Mouse (Mus musculus) neural tube, embryonic 12.5 days (tissue): Measurements from ENCODE around the gene Lce1i. TPM values are rescaled to one million over a fixed set of nuclear protein-coding genes. Genes with fewer than 3 reads are reported as not detected.
"Not testable (repeated sequence)": the region's sequence is repeated elsewhere in the genome, so short reads cannot be mapped to it uniquely, and the experiment has no call there.

Source experiments
- ATAC-seq: fragments of 200-750 bp; cut with Nextera tagmentation; 2 replicates; pipeline ENCODE4 v1.8.0; 2017; ENCODE audit warnings: low read depth, mild to moderate bottlenecking, moderate TSS enrichment, moderate library complexity; ENCODE audit not compliant: low FRiP score
- H3K27ac ChIP-seq: fragments of 300-500 bp; sonication (generic); 2 replicates; pipeline ENCODE4 v1.5.1; 2016
- H3K27me3 ChIP-seq: fragments of 300-500 bp; sonication (generic); replicated peaks from 2 replicates; pipeline ENCODE4 v1.6.1; 2016; ENCODE audit warnings: mild to moderate bottlenecking
- H3K36me3 ChIP-seq: fragments of 300-500 bp; sonication (generic); 2 replicates; pipeline ENCODE4 v1.6.1; 2016; ENCODE audit warnings: mild to moderate bottlenecking
- H3K4me1 ChIP-seq: fragments of 300-500 bp; sonication (generic); 2 replicates; pipeline ENCODE4 v1.6.1; 2016
- H3K4me2 ChIP-seq: fragments of 300-500 bp; sonication (generic); replicated peaks from 2 replicates; pipeline ENCODE4 v1.6.1; 2016; ENCODE audit warnings: mild to moderate bottlenecking
- H3K4me3 ChIP-seq: fragments of 300-500 bp; sonication (generic); 2 replicates; pipeline ENCODE4 v1.5.1; 2016
- H3K9ac ChIP-seq: fragments of 300-500 bp; sonication (generic); 2 replicates; pipeline ENCODE4 v1.6.1; 2016; ENCODE audit warnings: mild to moderate bottlenecking
- H3K9me3 ChIP-seq: fragments of 300-500 bp; sonication (generic); 2 replicates; pipeline ENCODE4 v1.6.1; 2016; ENCODE audit warnings: mild to moderate bottlenecking
- WGBS: fragments of 180-500 bp; shearing (Covaris S2); methylation state at CpG from one replicate; pipeline ENCODE4 v1.1.7; 2016; 5-methylcytosine and 5-hydroxymethylcytosine counted together
- polyA plus RNA-seq: library from polyadenylated mRNA; unstranded; fragments of >200 nt; fragmentation: Nextera tagmentation; extraction: Ambion mirVana; gene quantifications from 2 replicates; pipeline ENCODE4 v1.2.1, GENCODE M21; 2016

Lce1i gene
- not detected in 2 replicates for polyA plus RNA-seq

GRCm38 (mm10) chr3:92778799-92779198 lies at the start of gene Lce1i:
TSS of gene Lce1i (minus strand) at chr3:92778899.
- H3K4me1 ChIP-seq = no peaks in the 10 kb centered on the region
- H3K9ac ChIP-seq = no peak within 1 kb of the TSS
- H3K27me3 ChIP-seq = no peaks in the 10 kb centered on the region
- H3K4me2 ChIP-seq = no peak within 1 kb of the TSS
- H3K27ac ChIP-seq = no peak within 1 kb of the TSS
- H3K9me3 ChIP-seq = no peaks in the 10 kb centered on the region
- no peak for ATAC-seq
- H3K4me3 ChIP-seq = no peak within 1 kb of the TSS
- no peaks in the 10 kb centered on the region for H3K36me3 ChIP-seq
- WGBS = 89% methylated on average over 1 of the region's 1 CpGs

GRCm38 (mm10) chr3:92827108-92827507 lies 48.4 kb upstream of the Lce1i start, which contains the start of gene Kprp:
TSS of gene Kprp (minus strand) at chr3:92827247.
- 74% methylated on average over 1 of the region's 1 CpGs for WGBS
- Histone ChIP-seq H3K27me3 (no peaks in the 10 kb centered on the region), H3K4me2 (no peak within 1 kb of the TSS), H3K4me3 (no peak within 1 kb of the TSS), H3K27ac (no peak within 1 kb of the TSS), H3K36me3 (no peaks in the 10 kb centered on the region), H3K4me1 (no peaks in the 10 kb centered on the region), H3K9me3 (no peaks in the 10 kb centered on the region; the same call in 1 of the 2 replicates), H3K9ac (no peak within 1 kb of the TSS)
- no peak for ATAC-seq

- Histone ChIP-seq H3K9ac (no peak overlapping the region), H3K4me3 (no peak overlapping the region), H3K4me2 (no peak overlapping the region), H3K4me1 (no peaks in the 10 kb centered on the region), H3K36me3 (no peaks in the 10 kb centered on the region), H3K9me3 (no peaks in the 10 kb centered on the region; the same call in 1 of the 2 replicates), H3K27me3 (no peaks in the 10 kb centered on the region), H3K27ac (no peak overlapping the region)
- WGBS = 34% methylated on average over 1 of the region's 1 CpGs
- no peak for ATAC-seq
These were observed 47.1 kb upstream of the Lce1i start for GRCm38 (mm10) chr3:92825808-92826207.

- not testable (repeated sequence) for H3K27ac ChIP-seq, H3K27me3 ChIP-seq, H3K9me3 ChIP-seq, H3K4me2 ChIP-seq, H3K4me3 ChIP-seq, H3K4me1 ChIP-seq, ATAC-seq, H3K9ac ChIP-seq, H3K36me3 ChIP-seq
- 93% methylated on average over 2 of the region's 2 CpGs for WGBS
These were observed 37.3 kb upstream of the Lce1i start for GRCm38 (mm10) chr3:92816036-92816435.

GRCm38 (mm10) chr3:92815581-92815980 lies 36.9 kb upstream of the Lce1i start:
- no peak for ATAC-seq
- Histone ChIP-seq H3K9me3 (no peaks in the 10 kb centered on the region), H3K4me1 (no peaks in the 10 kb centered on the region), H3K36me3 (no peaks in the 10 kb centered on the region), H3K27me3 (no peaks in the 10 kb centered on the region), H3K9ac (no peak overlapping the region), H3K27ac (no peak overlapping the region), H3K4me2 (no peak overlapping the region), H3K4me3 (no peak overlapping the region)
- 84% methylated on average over 3 of the region's 3 CpGs for WGBS

- Histone ChIP-seq H3K36me3 (no peaks in the 10 kb centered on the region), H3K4me1 (no peaks in the 10 kb centered on the region), H3K4me2 (no peak within 1 kb of the TSS), H3K4me3 (no peak within 1 kb of the TSS), H3K9ac (no peak within 1 kb of the TSS), H3K27me3 (no peaks in the 10 kb centered on the region), H3K27ac (no peak within 1 kb of the TSS), H3K9me3 (no peaks in the 10 kb centered on the region)
- no peak for ATAC-seq
These were observed 29.1 kb upstream of the Lce1i start, which contains the start of gene Lce1k for GRCm38 (mm10) chr3:92807791-92808190. TSS of gene Lce1k (minus strand) at chr3:92807891.

- Histone ChIP-seq H3K4me3 (no peak within 1 kb of the TSS), H3K27ac (no peak within 1 kb of the TSS), H3K9me3 (no peaks in the 10 kb centered on the region), H3K27me3 (no peaks in the 10 kb centered on the region), H3K4me1 (no peaks in the 10 kb centered on the region), H3K4me2 (no peak within 1 kb of the TSS), H3K9ac (no peak within 1 kb of the TSS), H3K36me3 (no peaks in the 10 kb centered on the region)
- ATAC-seq = no peak
- WGBS = 89% methylated on average over 1 of the region's 1 CpGs
These were observed 11.7 kb upstream of the Lce1i start, which contains the start of gene Lce1j for GRCm38 (mm10) chr3:92790414-92790813. TSS of gene Lce1j (minus strand) at chr3:92790514.

DNA sequence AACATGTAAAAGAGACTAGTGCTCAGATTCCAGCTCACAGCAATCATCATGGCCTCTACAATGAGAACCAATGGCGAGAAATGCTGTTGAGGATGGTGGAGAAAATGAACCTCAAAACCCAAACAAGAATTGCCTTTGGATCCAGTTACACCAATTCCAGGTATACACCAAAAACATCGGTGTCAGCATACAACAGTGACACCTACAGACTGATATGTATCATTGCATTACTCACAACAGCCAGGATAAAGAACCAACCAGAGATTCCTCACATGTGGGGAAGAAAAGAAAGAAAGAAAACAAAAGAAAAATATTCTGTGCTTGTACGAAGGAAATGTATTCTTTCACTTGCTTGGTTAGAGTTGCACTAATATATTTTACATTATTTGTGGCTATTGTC lies 7.1 kb downstream of the Lce1i start:
- H3K36me3 ChIP-seq = no peaks in the 10 kb centered on the region
- no peak overlapping the region for H3K9ac ChIP-seq
- H3K9me3 ChIP-seq = no peaks in the 10 kb centered on the region
- ATAC-seq = no peak
- no peaks in the 10 kb centered on the region for H3K27me3 ChIP-seq
- 32% methylated on average over 3 of the region's 3 CpGs for WGBS
- no peaks in the 10 kb centered on the region for H3K4me1 ChIP-seq
- no peak overlapping the region for H3K4me2 ChIP-seq
- no peak overlapping the region for H3K4me3 ChIP-seq
- H3K27ac ChIP-seq = no peak overlapping the region

DNA sequence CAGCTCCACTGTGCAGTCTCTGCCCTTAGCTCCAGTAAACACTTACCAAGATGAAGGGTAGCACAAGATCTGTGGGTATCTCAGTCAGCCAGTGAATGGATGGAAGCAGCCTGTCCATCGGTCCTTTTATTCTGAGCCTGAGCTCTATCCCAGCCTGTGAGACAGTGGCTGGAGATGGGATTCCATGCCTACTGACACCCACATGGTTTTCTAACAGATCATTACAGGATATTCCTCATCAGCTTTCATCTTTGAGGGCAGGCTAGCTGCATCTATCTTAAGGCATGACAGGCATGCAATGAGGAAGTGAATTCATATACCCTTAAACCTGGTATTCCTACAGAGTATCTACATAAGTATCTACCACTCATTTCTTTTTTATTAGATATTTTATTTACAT lies 13.7 kb downstream of the Lce1i start, which contains the start of gene Lce1h:
TSS of gene Lce1h (minus strand) at position 101 of the 400 bp plus-strand sequence.
- Histone ChIP-seq H3K4me1 (no peaks in the 10 kb centered on the region), H3K27ac (no peak within 1 kb of the TSS), H3K36me3 (no peaks in the 10 kb centered on the region), H3K4me3 (no peak within 1 kb of the TSS), H3K4me2 (no peak within 1 kb of the TSS), H3K9me3 (no peaks in the 10 kb centered on the region), H3K27me3 (no peaks in the 10 kb centered on the region), H3K9ac (no peak within 1 kb of the TSS)
- ATAC-seq = no peak
- 89% methylated on average over 1 of the region's 1 CpGs for WGBS

GRCm38 (mm10) chr3:92753197-92753596 lies 25.5 kb downstream of the Lce1i start:
- no peak for ATAC-seq
- Histone ChIP-seq H3K27me3 (no peaks in the 10 kb centered on the region), H3K4me2 (no peak overlapping the region), H3K9me3 (no peaks in the 10 kb centered on the region), H3K9ac (no peak overlapping the region), H3K4me3 (no peak overlapping the region), H3K27ac (no peak overlapping the region), H3K36me3 (no peaks in the 10 kb centered on the region), H3K4me1 (no peaks in the 10 kb centered on the region)
- 40% methylated on average over 3 of the region's 3 CpGs for WGBS

DNA sequence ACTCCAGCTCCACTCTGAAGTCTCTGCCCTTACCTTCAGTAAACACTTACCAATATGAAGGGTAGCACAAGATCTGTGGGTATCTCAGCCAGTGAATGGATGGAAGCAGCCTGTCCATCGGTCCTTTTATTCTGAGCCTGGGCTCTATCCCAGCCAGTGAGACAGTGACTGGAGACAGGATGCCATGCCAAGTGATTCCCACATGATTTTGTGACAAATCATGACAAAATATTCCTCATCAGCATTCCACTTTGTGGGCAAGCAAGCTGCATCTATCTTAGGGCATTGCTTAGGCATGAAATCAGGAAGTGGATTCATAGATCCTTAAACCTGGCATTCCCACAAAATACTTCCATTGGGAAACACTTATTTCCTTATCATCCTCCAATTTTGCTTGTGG lies 26.5 kb downstream of the Lce1i start, which contains the start of gene Lce1g:
TSS of gene Lce1g (minus strand) at position 101 of the 400 bp plus-strand sequence.
- H3K27me3 ChIP-seq = no peaks in the 10 kb centered on the region
- H3K4me1 ChIP-seq = no peaks in the 10 kb centered on the region
- H3K9me3 ChIP-seq = no peaks in the 10 kb centered on the region
- no peaks in the 10 kb centered on the region for H3K36me3 ChIP-seq
- no peak within 1 kb of the TSS for H3K4me3 ChIP-seq
- no peak for ATAC-seq
- no peak within 1 kb of the TSS for H3K4me2 ChIP-seq
- no peak within 1 kb of the TSS for H3K27ac ChIP-seq
- WGBS = 94% methylated on average over 1 of the region's 1 CpGs
- no peak within 1 kb of the TSS for H3K9ac ChIP-seq

- Histone ChIP-seq H3K9me3 (no peaks in the 10 kb centered on the region), H3K27ac (no peak within 1 kb of the TSS), H3K9ac (no peak within 1 kb of the TSS), H3K4me1 (no peaks in the 10 kb centered on the region), H3K36me3 (no peaks in the 10 kb centered on the region), H3K27me3 (no peaks in the 10 kb centered on the region), H3K4me2 (no peak within 1 kb of the TSS), H3K4me3 (no peak within 1 kb of the TSS)
- ATAC-seq = no peak
- 69% methylated on average over 1 of the region's 1 CpGs for WGBS
These were observed 39.7 kb downstream of the Lce1i start, which contains the start of gene Gm38119 for GRCm38 (mm10) chr3:92738996-92739395. TSS of gene Gm38119 (minus strand) at chr3:92739096.
